Mouse (Mus musculus) kidney, postnatal 36 days (tissue): ENCODE data around the gene Klf9.

ENCODE experiments used
- DNase-seq, 2 experiments: peaks; one replicate each; pipeline ENCODE4 v3.0.0; 2021 to 2022; ENCODE audit warnings: mixed read lengths in 2 of 2

The Klf9 gene

GRCm38 (mm10) chr19:23140689-23141317, at the start of gene Klf9:
Gene Klf9 (plus strand): TSS chr19:23141226.
- DNase-seq: peak; percentile 96 to 98

GRCm38 (mm10) chr19:23091586-23091985, 49.4 kb upstream of the Klf9 start:
- DNase-seq: no peak

- no peak for DNase-seq
Measured at GRCm38 (mm10) chr19:23093548-23093947, 47.5 kb upstream of the Klf9 start.

- no peak for DNase-seq
Measured at GRCm38 (mm10) chr19:23094906-23095305, 46.1 kb upstream of the Klf9 start.

GRCm38 (mm10) chr19:23106859-23107258, 34.2 kb upstream of the Klf9 start:
- DNase-seq: no peak

- no peak for DNase-seq
Measured at GRCm38 (mm10) chr19:23107335-23107734, 33.7 kb upstream of the Klf9 start.

DNA sequence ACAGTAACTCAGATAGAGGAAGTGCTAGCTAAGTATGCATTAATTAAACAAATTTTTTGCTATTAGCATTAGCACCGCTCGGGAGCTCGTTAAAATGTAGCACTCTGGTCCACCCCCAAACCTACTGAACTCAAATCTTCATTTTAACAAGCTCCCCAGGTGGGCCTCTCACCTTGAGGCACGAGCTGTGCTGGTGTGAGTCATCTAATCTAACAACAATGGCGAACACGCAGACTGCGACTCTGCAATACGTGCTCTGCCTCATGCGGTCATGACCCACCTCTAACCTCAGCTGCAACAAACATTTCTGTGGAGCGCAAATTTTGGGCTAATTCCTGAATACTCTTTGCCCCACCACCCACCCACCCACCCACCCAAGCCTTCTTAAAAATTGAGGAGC, 19.2 kb upstream of the Klf9 start:
- DNase-seq: no peak

- no peak for DNase-seq
Measured at GRCm38 (mm10) chr19:23124023-23124550, 16.9 kb upstream of the Klf9 start.

GRCm38 (mm10) chr19:23125227-23126150, 15.5 kb upstream of the Klf9 start:
- no peak for DNase-seq

DNA sequence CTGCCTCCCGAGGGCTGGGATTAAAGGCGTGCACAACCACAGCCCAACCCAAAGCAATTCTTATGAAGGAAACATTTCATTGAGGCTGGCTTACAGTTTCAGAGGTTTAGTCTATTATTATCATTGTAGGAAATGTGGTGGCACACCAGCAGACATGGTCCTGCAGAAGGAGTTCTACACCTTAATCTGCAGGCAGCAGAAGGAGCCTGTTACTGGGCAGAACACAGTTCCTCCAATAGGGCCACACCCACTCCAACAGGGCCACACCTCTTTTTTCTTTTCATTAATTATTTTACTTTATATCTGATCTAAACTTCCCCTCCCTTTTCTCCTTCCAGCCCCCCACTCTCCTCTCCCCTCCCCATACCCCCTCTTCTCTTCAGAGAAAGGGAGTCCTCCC, 11.1 kb upstream of the Klf9 start:
- DNase-seq: no peak

DNA sequence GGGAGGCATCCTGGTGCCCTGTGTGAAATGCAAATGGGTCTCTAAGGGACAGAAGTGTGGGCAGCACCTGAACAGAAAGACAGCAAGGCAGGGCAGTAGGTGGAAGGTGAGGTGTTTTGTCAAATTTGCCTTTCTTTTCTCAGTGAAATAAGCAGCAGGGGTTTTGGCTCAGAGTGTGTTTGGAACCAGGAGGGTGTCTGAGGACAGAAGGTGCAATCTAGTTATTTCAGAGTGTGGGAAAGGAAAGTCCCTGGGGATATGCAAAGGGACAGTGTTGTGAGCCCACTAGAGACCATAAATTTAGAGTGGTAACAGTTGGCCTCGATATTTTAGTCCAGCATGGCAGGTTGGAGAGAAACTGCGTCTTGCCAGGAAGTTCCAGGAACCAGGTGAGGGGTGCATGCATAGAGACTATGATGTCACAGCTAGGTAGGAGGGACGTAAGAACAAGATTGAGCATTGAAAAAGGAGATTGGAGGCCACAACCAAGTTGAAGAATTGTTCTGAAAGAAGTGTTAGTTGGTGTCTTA, 8.9 kb upstream of the Klf9 start:
- DNase-seq: no peak

GRCm38 (mm10) chr19:23132720-23133426, 8.2 kb upstream of the Klf9 start:
- peak; percentile 84 to 92 for DNase-seq

- DNase-seq: peak in 1 of 2 experiments; percentile 53
Measured at GRCm38 (mm10) chr19:23133427-23134094, 7.5 kb upstream of the Klf9 start.

DNA sequence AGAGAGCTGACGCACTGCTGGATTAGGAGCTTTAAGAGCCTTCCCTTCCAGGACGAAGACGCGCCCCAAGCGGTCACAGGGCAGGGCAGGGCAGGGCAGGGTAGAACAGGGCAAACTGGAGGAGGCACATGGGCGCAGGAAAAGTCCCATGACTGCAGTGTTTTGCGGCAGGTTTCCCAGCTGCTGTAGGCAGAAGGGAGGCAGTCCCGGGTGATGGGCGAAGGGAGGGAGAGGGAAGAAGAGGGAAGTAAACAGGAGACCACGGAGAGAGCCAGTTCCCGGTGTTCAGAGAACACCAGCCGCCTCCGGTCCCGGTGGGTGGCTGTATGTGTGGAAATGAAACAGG, 7.0 kb upstream of the Klf9 start:
- peak; percentile 89 to 95 for DNase-seq

GRCm38 (mm10) chr19:23134441-23135301, 6.4 kb upstream of the Klf9 start:
- DNase-seq: peak; percentile 94 to 97

- DNase-seq: peak; percentile 95 to 98
Measured at GRCm38 (mm10) chr19:23135349-23136201, 5.5 kb upstream of the Klf9 start.

DNA sequence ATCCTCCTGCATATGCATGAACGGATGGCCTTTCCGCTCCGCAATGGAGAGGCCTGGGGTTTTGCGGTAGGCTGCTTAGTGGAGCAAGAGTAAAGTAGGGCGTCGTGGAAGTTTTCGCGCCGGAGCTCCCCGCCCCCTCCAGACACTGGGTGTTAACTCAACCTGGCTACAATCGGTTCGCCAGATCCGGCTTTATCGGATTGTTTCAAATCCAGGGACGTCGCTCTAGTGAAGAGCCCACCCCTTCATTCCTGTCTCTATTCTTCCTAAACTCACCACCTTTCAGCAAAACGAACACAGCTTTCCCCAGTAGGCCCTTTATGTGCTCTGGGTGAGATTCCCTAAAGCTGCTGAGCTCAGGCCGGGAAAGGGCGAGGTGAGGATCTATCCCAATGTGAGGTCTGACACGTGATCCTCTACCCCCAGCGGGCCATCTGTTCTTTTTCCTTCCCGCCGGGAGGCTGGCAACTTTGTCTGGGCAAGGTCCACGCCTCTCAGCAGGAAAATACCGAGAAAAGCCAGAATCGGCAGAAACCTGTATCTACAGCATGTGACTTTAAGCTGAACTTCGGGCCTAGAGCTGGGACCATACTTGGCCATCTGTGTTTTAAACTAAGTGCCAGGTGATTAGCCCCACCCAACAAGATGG, 4.7 kb upstream of the Klf9 start:
- peak; percentile 90 to 95 for DNase-seq

DNA sequence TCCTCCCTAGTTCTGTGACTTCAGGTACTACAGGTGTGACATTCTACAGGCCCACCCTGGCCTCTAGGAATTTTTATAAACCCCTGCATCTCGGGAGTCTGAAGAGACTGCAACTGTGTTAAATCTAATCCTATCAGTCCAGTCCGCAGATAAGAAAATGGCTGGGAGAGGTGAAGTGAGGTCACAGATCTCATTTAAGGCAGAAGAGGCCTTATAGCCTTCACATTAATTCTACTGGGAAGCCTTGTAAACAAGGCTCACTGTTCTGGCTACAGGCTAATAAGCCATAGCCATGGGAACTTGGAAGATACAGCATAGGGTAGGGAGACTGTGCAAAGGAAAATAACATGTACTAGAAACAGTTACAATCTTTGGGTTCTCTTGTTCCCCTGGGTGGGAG, 3.7 kb upstream of the Klf9 start:
- no peak for DNase-seq

- DNase-seq: peak; percentile 49 to 89
Measured at GRCm38 (mm10) chr19:23139756-23140470, 1.1 kb upstream of the Klf9 start.
